Mouse (Mus musculus) gonadal fat pad, adult 2 months (tissue): ENCODE data around the gene Fnip2. TPM values are rescaled to one million over a fixed set of nuclear protein-coding genes. Genes with fewer than 3 reads are reported as not detected.
"Not testable (repeated sequence)": the region's sequence is repeated elsewhere in the genome, so short reads cannot be mapped to it uniquely, and the experiment has no call there.

Experiments used
- DNase-seq: peaks from one replicate; pipeline ENCODE4 v3.0.0-alpha.2; 2012; ENCODE audit warnings: low read depth
- polyA plus RNA-seq: library from polyadenylated mRNA; depleted of rRNA; stranded (reverse); fragments of >200 nt; gene quantifications from 2 replicates; pipeline ENCODE4 v1.2.3, GENCODE M21; 2012

Gene Fnip2
- polyA plus RNA-seq, 1 experiment: 5.1 TPM

DNA sequence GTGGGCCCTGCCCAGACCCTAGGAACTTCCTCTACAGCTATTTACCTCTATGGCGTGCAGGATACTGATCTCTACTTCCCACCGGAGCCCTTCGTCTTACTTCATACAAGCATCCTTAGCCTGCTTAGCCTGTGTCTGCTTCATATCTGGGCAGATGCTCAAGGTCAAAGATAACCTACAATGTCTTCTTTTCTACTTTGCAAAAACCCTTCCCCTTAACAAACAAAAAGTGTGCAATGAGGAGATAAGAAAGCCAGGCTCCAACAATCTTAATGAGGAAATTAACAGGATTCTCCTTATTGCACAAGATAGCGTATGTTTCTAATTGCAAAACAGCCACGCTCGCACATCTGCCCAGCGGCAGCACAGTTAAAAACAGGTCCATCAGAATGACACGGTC is 89.2 kb downstream of the Fnip2 start:
- DNase-seq: no peak

DNA sequence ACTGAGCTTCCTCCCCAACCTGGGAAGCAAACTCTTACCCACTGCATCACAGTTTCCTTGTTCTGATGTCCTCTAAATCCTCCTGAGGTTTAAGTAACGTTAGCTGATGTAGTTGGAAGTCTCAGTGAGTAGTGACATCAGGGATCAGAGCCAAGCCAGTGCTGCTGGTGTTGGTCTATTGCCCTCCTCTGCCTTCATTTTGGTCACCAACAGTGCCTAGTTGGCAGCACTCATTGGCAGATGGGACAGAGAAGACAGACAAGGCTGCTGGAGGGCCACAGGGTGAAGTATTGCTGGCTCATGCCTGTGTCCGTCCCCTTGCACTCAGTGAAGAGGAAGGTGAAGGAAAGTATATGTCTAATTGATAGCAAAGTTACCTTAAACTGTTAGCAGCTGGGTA is 91.6 kb downstream of the Fnip2 start:
- no peak for DNase-seq

DNA sequence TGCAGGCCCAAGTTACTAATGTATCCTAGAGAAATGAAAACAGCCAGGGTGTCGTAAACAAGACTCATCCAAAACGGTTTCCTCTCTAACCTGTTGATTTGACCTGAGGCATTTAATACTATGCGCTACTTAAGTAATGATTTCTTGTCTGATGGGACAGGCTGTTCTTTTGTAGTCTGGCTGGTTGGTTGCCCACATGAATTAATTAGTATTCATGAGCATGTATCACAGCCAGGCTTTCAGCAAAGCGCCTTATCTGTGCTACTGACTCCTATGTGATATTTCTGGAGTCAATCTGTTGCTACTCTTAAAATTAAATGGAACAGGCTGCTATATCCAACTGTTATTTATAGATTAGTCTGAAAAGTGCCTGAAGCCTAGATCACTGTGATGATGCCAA is 92.7 kb downstream of the Fnip2 start:
- DNase-seq: peak; percentile 85

DNA sequence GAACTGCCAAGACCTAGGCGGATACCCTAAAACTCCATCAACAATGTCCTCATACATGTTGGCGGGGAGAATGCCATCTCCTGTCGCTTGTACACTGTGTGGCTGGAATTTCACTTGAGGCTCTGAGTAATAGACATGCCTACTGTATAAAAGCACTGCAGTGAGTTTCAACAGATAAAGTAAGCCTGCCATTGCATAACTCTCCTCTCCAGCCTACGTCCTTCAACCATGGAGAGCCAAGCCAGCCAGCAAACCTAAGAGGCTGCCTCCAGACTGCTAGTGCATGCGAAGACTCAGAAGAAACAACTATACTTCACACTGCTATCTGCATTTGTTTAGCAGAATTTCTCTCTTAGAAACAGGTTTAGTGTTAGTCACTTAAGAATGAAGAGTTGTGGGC is 95.2 kb downstream of the Fnip2 start:
- DNase-seq: peak; percentile 45

DNA sequence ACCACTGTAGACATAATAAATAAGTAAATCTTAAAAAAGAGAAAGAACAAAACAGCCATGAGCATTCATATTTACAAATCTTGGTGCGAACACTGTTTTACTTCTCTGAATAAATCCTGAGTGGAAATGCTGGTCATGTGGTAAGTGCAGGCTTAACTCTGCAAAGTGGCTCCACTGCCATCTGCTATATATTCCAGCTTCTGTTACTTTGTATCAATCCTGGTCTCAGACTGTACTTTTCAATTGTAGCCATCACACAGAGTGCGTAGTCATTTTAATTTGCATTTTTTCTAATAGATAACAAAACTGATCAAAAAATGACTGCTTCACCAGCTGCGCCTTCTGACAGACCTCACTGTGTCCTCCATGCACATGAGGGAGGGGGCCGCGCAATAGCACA is 98.2 kb downstream of the Fnip2 start:
- DNase-seq: no peak

DNA sequence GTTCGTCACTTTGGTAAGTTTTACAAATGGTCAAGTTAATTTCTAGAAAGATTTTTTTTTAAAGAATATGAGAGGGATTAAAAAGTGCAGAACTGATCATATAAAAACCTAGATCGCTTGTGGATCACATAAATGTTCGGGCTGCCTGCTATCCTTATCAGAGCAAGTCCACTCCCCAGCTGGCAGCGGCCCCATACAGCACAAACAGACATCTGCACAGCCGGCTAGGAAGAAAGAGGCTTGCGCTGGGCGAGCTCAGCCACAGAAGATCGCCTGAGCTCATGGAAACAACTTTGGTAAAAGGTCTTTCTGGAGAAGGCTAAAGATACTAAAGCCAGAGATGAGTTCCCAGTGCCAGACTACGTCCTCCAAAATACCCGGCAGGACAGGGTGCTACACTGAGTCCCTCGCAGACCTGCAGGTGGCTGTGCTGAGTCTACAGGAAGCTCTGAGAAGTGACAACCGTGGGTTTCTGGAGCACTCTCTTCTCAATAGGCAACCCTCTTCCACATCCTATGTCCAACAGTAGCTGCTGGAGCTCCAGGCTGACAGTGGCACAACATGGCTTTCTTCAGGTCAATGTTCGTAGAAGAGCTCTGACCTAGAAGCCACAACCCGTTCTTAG is 108.8 kb downstream of the Fnip2 start:
- no peak for DNase-seq

DNA sequence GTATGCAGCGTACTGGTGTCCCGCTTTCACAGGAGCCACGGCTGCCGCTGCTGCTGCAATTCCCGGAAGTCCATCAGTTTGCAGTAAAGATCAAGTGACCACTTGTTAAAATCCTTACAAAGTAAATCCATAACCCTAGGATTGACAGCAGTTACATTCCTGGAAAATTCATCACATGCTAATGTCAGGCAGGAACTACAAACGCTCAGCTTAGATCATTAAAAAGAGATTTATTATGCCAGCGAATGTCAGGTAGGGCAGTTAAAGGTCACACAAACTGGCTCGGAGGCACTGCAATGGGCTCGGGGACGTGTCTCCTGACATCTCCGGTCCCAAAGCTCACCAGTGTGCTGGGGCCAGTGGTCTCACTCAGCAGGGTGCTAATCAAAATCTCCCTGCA is 111.8 kb downstream of the Fnip2 start:
- no peak for DNase-seq

DNA sequence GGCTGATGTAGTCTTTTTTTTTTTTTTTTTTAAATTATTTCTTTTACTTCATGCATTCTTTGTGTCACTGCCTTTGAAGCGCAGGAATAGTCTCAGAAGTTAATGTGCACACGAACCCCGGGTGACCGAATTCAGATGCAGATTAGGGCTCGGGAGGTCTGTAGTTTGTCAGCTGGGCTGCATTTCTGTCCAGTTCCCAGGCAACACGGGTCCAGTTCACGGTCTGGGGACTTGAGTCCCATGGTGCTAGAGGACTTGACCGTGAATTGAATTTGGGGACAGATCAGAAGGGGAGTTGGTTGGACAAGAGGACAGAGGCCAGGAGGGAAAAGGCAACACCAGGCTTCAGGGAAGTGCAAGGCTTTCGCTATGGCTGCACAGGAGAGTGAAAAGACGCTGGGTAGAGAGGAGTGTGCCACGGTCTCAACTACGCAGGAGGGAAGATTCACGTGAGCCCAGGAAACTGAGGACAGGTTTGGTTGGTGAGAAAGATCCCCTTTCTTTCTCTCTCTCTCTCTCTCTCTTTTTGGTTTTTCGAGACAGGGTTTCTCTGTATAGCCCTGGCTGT is 114.8 kb downstream of the Fnip2 start:
- DNase-seq: no peak

DNA sequence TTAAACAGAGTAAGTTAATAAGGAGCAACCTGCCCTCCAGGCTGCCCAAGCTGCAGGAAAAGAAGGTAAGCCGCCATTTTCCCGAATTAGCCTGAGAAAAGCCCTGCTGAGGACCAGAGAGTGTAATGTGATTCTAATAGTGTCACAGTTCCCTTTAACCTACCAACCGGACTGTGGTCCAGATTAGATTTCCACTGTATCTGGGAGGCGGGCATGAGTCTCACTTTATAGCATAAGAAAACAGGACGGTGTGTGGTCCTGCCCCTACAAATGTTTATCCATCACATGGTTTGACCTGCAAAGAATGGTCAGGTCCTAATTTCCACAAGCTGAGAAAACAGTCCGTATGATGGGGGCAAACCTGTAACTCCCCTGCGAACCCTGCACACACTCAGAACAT is 118.2 kb downstream of the Fnip2 start:
- DNase-seq: no peak

DNA sequence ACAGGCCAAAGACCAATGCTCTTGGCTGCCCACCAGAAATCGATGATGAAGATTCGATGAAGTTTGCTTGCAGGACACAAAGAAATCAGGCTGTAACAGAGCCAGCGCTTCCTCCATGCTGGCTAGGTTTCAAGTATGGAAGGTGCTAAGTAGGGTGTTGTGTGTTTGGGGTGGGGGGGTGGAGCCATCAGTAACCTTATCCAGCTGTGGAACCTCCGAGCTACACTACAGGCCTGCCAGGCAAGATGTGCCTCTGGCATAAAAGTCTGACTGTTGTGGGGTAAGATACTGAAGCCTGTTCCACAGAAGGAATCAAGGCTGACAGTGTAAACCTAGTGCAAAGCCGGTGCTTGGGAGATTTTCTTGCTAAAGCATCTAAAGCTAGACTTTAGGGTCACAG is 119.2 kb downstream of the Fnip2 start:
- no peak for DNase-seq

DNA sequence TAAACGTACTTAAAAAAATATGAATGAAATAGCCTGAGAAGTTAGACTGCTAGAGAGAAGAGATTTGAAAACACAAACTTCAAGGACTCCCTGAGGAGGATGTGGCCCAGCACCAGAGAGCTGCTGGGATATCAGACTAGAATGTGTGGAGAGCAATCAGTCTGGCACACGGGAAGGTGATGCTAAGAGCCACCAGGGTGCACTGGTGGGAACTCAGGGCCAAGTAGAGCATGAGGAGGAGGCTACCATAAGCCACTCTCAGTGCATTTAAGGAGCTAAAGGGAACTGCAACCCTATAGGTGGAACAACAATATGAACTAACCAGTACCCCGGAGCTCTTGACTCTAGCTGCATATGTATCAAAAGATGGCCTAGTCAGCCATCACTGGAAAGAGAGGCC is 120.9 kb downstream of the Fnip2 start:
- DNase-seq: not testable (repeated sequence)

DNA sequence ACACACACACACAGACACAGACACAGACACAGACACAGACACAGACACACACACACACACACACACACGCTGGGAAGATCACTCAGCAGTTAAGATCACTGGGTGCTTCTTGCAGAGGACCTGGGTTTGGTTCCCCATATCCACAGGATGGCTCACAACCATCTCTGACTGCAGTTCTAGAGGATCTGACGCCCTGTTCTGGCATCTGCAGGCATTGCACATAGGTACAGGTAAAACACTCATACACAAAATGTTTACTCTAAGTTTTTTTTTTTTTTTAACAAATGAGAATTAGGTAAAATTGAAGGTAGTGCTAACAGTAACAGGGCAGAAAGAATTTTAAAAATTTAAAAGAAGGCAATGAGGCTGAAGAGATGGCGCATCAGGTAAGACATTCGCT is 121.5 kb downstream of the Fnip2 start:
- no peak for DNase-seq

DNA sequence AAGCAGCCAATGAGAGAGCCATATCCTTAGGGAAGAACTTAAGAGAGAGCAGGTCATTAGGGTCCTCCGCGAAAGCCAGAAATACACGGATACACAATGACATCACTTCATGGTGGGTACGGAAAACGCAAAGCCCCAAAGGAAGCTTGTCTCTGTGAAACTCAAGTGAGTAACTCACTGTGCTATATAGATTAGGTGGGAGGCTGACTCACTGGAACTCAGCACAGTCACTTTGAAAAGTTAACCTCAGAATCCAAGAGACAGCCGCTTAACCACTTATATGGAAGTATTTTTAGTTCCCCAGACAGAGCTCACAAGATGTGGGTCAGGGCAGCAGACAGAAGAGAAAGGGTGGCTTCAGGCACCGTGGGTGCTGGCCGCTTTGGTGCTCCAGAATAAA is 122.6 kb downstream of the Fnip2 start:
- no peak for DNase-seq

DNA sequence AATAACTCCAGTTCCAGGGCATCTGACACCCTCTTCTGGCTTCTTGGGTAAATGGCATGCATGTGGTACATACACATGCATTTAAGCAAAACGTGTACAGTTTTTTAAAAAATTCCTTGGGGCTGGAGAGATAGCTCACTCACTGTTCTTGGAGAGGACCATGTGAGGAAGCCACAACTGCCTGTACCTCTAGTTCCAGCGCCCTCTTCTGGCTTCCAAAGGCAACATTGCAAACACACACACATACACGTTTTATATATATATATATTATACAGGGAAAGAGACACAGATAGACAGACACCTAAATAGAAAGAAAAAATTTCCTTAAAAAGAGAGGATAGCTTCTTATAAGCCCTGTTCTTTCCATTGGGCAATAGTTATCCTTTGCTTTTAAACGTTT is 123.7 kb downstream of the Fnip2 start:
- DNase-seq: no peak

DNA sequence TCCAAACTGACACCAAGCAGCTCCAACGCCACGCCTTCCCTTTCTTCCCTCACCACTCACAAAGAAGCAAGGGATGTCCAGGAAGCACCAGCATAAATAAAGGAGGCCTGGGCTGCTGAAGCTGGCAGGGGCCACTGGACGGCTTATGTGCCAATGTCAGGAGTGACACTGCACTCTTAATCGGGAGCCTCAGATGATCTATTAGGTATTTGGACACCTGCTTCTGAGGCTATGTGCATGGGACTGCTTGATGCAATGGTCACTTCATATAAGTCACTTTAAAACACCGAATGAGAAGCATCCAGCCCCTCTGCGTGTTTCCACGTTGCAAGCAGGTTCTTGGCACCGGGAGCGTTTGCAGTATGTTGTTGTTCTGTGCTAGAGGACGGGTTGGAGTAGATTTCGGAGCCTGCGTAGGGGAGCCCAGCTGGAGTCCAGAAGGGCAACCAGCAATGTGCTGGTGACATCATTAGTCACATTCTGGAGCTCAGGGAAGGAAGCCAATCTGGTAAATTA is 126.6 kb downstream of the Fnip2 start:
- no peak for DNase-seq

DNA sequence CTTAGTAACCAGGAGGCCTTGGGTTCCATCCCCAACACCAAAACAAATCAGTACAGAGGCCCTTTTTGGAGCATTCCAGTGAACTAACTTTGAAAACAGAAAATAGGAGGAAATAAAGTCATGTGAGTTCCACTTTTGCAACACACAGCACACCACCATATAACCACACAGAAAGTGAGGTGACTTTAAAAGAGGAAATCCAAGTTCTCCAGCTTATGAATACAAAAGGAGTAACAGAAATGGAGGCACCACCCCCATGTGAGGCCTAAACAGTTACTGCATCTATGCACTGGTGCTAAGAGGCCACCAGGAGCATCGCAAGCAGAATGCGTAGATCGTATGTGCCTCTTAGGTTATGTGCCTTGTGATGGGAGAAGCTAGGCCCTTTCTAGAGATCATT is 129.3 kb downstream of the Fnip2 start:
- no peak for DNase-seq

DNA sequence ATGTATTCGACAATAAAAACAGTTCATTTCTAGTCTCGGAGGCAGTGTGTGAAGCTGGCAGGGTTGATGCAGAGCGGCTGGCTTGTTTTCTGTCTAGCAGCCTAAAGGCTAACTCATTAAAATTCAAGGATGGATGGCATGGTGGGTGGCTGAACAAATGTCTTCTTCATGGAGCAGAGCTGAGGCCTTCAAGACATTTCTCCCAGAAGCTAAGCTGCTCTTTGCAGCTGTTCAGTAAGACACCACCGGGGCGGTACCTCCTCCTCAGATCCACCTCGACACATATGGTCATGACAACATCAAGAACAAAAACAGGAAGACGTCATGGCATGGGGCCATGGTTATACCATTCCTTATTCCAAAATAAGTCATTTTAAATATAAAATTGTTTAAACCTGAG is 131.4 kb downstream of the Fnip2 start:
- no peak for DNase-seq

DNA sequence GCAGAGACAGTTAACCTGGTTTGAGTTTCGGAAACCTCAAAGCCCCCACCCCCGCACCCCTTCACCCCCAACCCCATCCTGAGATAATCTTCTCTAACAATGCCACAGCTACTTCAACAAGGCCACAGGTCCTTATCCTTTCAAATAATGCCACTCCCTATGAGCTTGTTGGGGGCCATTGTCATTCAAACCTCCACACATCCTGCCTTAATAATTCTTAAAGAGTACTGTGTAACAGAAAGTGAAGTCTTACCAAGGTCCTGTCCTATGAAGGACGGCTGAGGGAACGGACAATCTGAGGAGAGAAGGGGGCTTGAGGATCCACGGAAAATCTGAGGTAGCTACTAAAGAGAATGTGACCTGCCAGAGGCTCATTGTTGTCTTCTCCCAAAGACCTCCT is 132.6 kb downstream of the Fnip2 start:
- DNase-seq: no peak

DNA sequence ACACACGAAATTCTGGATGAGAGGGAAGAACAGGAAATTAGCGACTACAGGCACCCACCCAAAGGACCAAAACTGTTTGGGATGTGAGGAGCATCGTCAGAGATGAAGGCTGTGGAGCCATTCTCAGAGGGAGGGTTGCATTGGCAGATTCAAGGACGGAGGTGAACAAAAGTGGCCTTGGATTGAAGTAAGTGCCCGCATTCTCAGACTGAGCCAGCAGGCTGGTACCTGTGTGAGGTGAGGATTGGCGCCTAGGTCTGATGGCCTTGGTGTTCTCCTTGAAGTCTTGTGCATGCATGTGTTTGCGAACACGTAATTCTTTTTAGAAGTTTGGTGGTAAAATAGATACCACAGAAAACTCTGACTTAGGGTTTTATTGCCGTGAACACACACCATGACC is 133.2 kb downstream of the Fnip2 start:
- no peak for DNase-seq

DNA sequence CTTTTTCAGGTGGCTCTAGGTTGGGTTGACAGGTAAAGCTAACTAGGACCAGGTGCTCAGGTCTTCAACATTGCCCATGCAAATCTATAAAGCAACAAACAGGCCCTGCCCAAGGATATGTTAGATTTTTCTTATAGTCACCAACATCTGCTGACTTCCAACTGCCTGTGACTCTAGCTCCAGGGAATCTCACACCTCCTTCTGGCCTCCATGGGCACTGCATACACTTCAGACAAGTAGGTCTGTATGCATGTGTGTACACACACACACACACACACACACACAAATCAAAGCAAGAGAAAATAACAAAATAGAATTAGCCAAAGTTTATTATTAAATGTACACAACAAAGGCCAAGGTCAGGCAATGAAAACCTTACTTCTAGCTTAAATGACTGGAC is 134.0 kb downstream of the Fnip2 start:
- no peak for DNase-seq

DNA sequence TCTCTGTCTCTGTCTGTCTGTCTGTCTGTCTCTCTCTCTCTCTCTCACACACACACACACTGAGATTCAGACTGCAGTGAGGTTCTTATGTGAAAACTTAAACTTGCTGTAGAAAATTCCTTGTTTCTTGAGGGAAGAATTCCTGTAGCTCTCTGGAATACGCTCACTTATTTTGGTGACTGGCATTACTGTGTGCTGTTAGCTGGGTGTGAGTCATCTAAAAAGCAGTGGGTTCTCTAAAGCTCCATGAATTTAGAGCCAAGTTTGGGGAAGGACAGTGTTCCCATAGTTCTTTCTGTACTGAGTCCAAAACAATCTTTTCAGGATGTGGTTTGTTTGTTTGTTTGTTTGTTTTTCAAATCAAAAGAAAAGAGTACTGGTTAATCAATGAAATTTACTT is 142.2 kb downstream of the Fnip2 start:
- DNase-seq: no peak

DNA sequence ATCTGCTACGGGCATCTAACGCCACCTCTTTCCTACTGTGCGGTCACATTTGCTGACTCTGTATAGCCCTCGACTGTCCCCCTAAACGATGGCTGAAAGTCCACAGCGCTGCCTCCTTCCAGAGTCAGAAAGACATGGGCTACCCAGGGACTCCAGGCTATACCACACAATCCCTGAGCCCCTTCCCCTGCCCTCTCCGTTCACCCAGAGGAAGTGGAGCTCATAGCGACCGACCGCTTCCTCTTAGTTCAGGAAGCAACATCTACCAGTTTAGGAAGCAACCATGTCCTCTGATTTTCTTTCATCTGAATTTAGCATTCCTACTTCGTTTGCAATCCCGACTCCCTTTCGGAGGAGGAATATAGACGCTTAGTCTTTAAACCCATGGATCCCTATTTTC is 148.7 kb downstream of the Fnip2 start:
- DNase-seq: no peak

DNA sequence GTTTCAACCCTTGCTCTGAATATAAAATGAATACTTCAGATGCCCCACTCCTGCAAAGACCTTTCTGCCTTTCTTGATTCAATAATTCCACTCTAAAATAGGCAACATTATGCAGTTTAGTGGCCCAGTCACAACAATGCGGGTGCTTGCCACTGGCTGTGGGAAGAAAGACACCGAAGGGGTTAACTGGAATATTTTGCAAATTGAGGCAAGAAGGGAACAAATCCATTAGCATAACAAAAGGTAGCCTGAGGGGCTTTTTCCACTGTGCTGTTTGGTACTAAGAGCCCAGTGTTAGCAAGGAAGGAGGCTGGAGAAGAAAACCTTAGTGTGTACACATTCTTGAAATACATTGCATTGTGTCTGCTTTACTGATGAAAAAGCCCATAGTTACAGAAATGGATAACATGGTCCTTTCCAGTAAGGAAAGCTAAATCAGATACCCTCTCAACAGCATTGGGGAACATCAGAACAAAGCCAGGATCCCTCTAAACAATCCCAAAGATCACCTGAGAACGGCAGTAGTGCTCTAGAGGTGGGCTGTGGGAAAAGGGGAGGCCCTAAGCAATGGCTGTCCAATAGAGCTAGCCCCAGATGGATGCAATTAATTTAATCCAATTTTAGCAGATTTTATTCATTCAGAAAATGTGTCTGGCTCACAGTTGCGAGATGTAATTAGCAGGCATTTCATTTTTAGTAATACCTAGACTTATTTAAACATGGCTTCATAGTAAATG is 150.5 kb downstream of the Fnip2 start:
- no peak for DNase-seq
